Comparison of ENCODE assay signal across 12 mouse cellular contexts in the genomic region with DNA sequence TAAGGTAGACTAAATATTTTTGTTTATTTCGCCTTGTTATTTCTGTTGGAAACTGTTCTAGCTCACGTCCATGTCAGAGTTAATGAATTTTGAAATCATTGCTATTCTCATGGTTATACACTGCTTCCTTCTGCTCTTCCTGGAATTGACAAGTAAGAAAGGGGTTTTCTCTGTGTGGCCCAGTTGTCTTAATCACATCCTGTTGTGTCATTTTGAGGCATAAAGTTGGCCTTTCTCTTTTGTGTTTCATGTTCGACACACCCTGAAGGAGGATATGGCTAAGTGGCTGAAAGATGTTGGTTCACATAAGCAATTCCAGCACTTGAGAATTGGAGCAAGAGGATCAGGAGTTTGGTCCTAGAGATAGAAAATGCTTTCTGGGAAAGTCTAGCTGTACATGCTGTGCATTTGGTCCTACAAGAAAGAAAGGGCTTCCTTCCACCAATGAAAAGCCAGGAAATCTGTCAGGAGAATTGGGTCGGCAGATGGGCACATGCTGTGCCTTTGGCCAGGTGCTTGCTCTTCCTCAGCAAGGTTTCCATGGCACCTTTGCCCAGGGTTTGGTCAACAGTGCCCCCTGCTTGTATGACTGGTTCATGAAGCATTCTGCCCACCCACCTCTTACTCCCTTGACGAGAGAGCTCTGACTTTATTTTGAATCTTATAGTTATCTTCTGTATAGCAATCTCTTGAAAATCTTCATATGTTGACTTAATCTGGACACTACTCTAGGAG. TPM values are rescaled to one million over a fixed set of nuclear protein-coding genes. Genes with fewer than 3 reads are reported as not detected.
DNase-seq lines count a peak whose midpoint lies in the region; ATAC-seq and TF ChIP-seq lines count a peak whose summit lies in the region.
"Had no signal": no experiment of that assay in that cellular context is flagged by ENCODE, and none has a peak within 500 bp of the region (broad histone marks: within the 10 kb centered on the region; RNA-seq: fewer than 3 reads in every experiment).

No protein-coding gene starts in this region.

- ATAC-seq in hindbrain, postnatal 0 days = peak; percentile 43; the same call in 1 of the 2 replicates
- ATAC-seq in hindbrain, embryonic 12.5 days (ENCODE audit: low FRiP score) = no peak
- no peak for ATAC-seq in frontal cortex, adult (ENCODE audit: low TSS enrichment)

- no peaks in the 10 kb centered on the region for H3K9me3 ChIP-seq in hindbrain, postnatal 0 days (ENCODE audit: low read length)
- H3K9me3 ChIP-seq in hindbrain, embryonic 12.5 days (replicated peaks) = no peaks in the 10 kb centered on the region
- H3K9me3 ChIP-seq: G1E; limb, embryonic 13.5 days had no signal

- H3K36me3 ChIP-seq in hindbrain, postnatal 0 days (ENCODE audit: insufficient read depth, low read length) = no peaks in the 10 kb centered on the region
- H3K36me3 ChIP-seq in hindbrain, embryonic 12.5 days = no peaks in the 10 kb centered on the region; the same call in 1 of the 2 replicates
- H3K36me3 ChIP-seq: limb, embryonic 13.5 days had no signal

- no peak overlapping the region for H3K27ac ChIP-seq in hindbrain, postnatal 0 days
- H3K27ac ChIP-seq in hindbrain, embryonic 12.5 days = no peak overlapping the region
- H3K27ac ChIP-seq: limb, embryonic 13.5 days had no signal

- H3K4me1 ChIP-seq in hindbrain, postnatal 0 days (ENCODE audit: insufficient read depth, low read length) = no peaks in the 10 kb centered on the region
- no peaks in the 10 kb centered on the region for H3K4me1 ChIP-seq in hindbrain, embryonic 12.5 days
- H3K4me1 ChIP-seq: limb, embryonic 13.5 days had no signal

- no peak overlapping the region for H3K4me2 ChIP-seq in hindbrain, postnatal 0 days (ENCODE audit: low read depth, low read length)
- no peak overlapping the region for H3K4me2 ChIP-seq in hindbrain, embryonic 12.5 days (replicated peaks)
- H3K4me2 ChIP-seq: limb, embryonic 13.5 days had no signal

- WGBS in hindbrain, postnatal 0 days = 75% methylated on average over 5 of the region's 5 CpGs
- WGBS in hindbrain, embryonic 12.5 days = 80% methylated on average over 5 of the region's 5 CpGs

- peak; percentile 41 for DNase-seq in hindbrain, postnatal 0 days (ENCODE audit: low spot score)
- peak; percentile 79 for DNase-seq in 416B (ENCODE audit: low read depth)
- peak; percentile 47 for DNase-seq in brain, adult 2 months (ENCODE audit: low read depth, low spot score)
- peak; percentile 52 for DNase-seq in kidney, postnatal 10 days
- DNase-seq in frontal cortex, postnatal 25 days (ENCODE audit: low spot score in 2 of 2) = no peak
- DNase-seq in urinary bladder, adult 2 months (ENCODE audit: low spot score) = no peak
- DNase-seq: right cerebral cortex, postnatal 25 days had no signal

- no peak overlapping the region for H3K4me3 ChIP-seq in hindbrain, postnatal 0 days (ENCODE audit: low read length)
- no peak overlapping the region for H3K4me3 ChIP-seq in hindbrain, embryonic 12.5 days
- H3K4me3 ChIP-seq: erythroblast, embryonic 14.5 days; limb, embryonic 13.5 days had no signal

- peak; percentile 48 for TF ChIP-seq CTCF in hindbrain, postnatal 0 days (IDR thresholded peaks at IDR 0.05; ENCODE audit: low read depth)

- H3K27me3 ChIP-seq in hindbrain, postnatal 0 days (ENCODE audit: insufficient read depth, low read length) = no peaks in the 10 kb centered on the region
- no peaks in the 10 kb centered on the region for H3K27me3 ChIP-seq in hindbrain, embryonic 12.5 days
- H3K27me3 ChIP-seq: limb, embryonic 13.5 days had no signal

- no peak overlapping the region for H3K9ac ChIP-seq in hindbrain, postnatal 0 days (replicated peaks; ENCODE audit: low read length)
- H3K9ac ChIP-seq in hindbrain, embryonic 12.5 days = no peak overlapping the region
- H3K9ac ChIP-seq: limb, embryonic 13.5 days had no signal

RNA-seq across cellular contexts. Expression of a gene that starts 8.6 kb away (rescaled TPM):
- 4.3 and 6.5 TPM in 2 replicates for total RNA-seq in hindbrain, postnatal 0 days (2014; rRNA removed)
- polyA plus RNA-seq in hindbrain, postnatal 0 days (2015; fragmentation: Nextera tagmentation; extraction: Ambion mirVana) = 5.1 and 6.3 TPM in 2 replicates
- polyA plus RNA-seq in hindbrain, embryonic 12.5 days (2016; fragmentation: Nextera tagmentation; extraction: Ambion mirVana) = 3.6 and 4.8 TPM in 2 replicates
- polyA plus RNA-seq in urinary bladder, adult 2 months (2012; rRNA removed) = 4.7 and 5.2 TPM in 2 replicates
- polyA plus RNA-seq: erythroblast, embryonic 14.5 days had no signal

Comparison
In these comparisons a context has a peak if more than half of its experiments do, and no peak if none do; other contexts are left out.
1. DNase-seq: peak in hindbrain, postnatal 0 days (single experiment), 416B (single experiment), brain, adult 2 months (single experiment) and kidney, postnatal 10 days (single experiment); none in frontal cortex, postnatal 25 days (0 of 2) and urinary bladder, adult 2 months (single experiment).